Mouse (Mus musculus) embryo, embryonic 10 days (tissue): ENCODE results near the gene Med13l.

Experiments used
- DNase-seq: peaks from one replicate; pipeline ENCODE4 v3.0.0-alpha.2; 2015; ENCODE audit warnings: low spot score

Med13l gene

GRCm38 (mm10) chr5:118658256-118658837, 97.9 kb downstream of the Med13l start:
- DNase-seq, result no peak

GRCm38 (mm10) chr5:118659713-118660112, 99.2 kb downstream of the Med13l start:
- no peak for DNase-seq

GRCm38 (mm10) chr5:118661751-118662150, 101.3 kb downstream of the Med13l start:
- no peak for DNase-seq

- no peak for DNase-seq
Measured at GRCm38 (mm10) chr5:118663999-118664398, 103.5 kb downstream of the Med13l start.

- DNase-seq, result no peak
Measured at GRCm38 (mm10) chr5:118665023-118665422, 104.5 kb downstream of the Med13l start.

GRCm38 (mm10) chr5:118666437-118667207, 106.1 kb downstream of the Med13l start:
- peak; percentile 86 for DNase-seq

- DNase-seq, result no peak
Measured at GRCm38 (mm10) chr5:118667863-118668262, 107.4 kb downstream of the Med13l start.

- DNase-seq, result no peak
Measured at GRCm38 (mm10) chr5:118668931-118669330, 108.5 kb downstream of the Med13l start.

GRCm38 (mm10) chr5:118672111-118672510, 111.6 kb downstream of the Med13l start:
- no peak for DNase-seq

- DNase-seq, result peak; percentile 47
Measured at GRCm38 (mm10) chr5:118673859-118674258, 113.4 kb downstream of the Med13l start.

GRCm38 (mm10) chr5:118674321-118674720, 113.8 kb downstream of the Med13l start:
- DNase-seq, result no peak

- DNase-seq, result no peak
Measured at GRCm38 (mm10) chr5:118675697-118676096, 115.2 kb downstream of the Med13l start.

- DNase-seq, result no peak
Measured at GRCm38 (mm10) chr5:118676151-118676918, 115.9 kb downstream of the Med13l start.

GRCm38 (mm10) chr5:118679283-118679835, 118.9 kb downstream of the Med13l start:
- DNase-seq, result no peak

GRCm38 (mm10) chr5:118680853-118681252, 120.4 kb downstream of the Med13l start:
- DNase-seq, result no peak

- no peak for DNase-seq
Measured at GRCm38 (mm10) chr5:118682007-118682406, 121.5 kb downstream of the Med13l start.

GRCm38 (mm10) chr5:118685145-118685544, 124.7 kb downstream of the Med13l start:
- DNase-seq, result no peak

GRCm38 (mm10) chr5:118686021-118686420, 125.5 kb downstream of the Med13l start:
- no peak for DNase-seq

GRCm38 (mm10) chr5:118688886-118689835, 128.7 kb downstream of the Med13l start:
- no peak for DNase-seq

- DNase-seq, result no peak
Measured at GRCm38 (mm10) chr5:118691025-118691709, 130.7 kb downstream of the Med13l start.

GRCm38 (mm10) chr5:118691710-118692040, 131.2 kb downstream of the Med13l start:
- no peak for DNase-seq
